Mouse (Mus musculus): Measurements from ENCODE around the gene Sptbn1. TPM values are rescaled to one million over a fixed set of nuclear protein-coding genes. Genes with fewer than 3 reads are reported as not detected.
A peak's percentile ranks its signal among the peaks of the same experiment; 100 is the strongest.
"Not testable (repeated sequence)": the region's sequence is repeated elsewhere in the genome, so short reads cannot be mapped to it uniquely, and the experiment has no call there.

Gene Sptbn1
- polyA plus RNA-seq, 1 experiment = 43.1 TPM

DNA sequence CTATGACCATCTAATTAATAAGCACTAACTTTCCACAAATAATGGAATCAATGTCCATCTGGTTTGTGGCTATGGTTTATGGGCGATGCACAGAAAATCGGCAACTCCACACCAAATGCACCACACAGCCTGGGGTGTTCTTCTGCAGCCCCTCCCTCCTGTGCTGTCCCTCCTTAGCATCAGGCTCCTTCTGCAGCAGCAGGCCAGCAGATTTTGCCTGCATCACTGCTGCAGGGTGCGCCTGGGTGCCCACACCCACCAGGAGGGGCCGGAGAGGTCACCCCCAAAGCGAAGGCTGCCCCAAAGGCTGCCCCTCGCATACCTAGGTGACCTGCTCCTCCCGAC is 1.3 kb downstream of the Sptbn1 start:
- TF ChIP-seq CTCF (IDR thresholded peaks at IDR 0.05; ENCODE audit: extremely low read depth, insufficient read length, insufficient replicate concordance, low read depth, low read length) = no peak
- TF ChIP-seq POLR2A (IDR thresholded peaks at IDR 0.05; ENCODE audit: low read depth, low read length) = no peak
- peak overlapping the region; percentile 77 for H3K4me3 ChIP-seq (ENCODE audit: low read depth, low read length)
- H3K27me3 ChIP-seq (ENCODE audit: control insufficient read depth, insufficient read depth, low read length) = peaks cover 23% of the 10 kb centered on the region
- WGBS = 20% methylated on average over 7 of the region's 7 CpGs
- H3K27ac ChIP-seq (ENCODE audit: insufficient read depth, low read depth, low read length) = no peak overlapping the region
- H3K4me1 ChIP-seq (ENCODE audit: control insufficient read depth, insufficient read depth, insufficient read length, low read length) = peaks cover 5% of the 10 kb centered on the region; the same call in 1 of the 2 replicates
- H3K36me3 ChIP-seq (ENCODE audit: control insufficient read depth, insufficient read depth, low read length) = no peaks in the 10 kb centered on the region

DNA sequence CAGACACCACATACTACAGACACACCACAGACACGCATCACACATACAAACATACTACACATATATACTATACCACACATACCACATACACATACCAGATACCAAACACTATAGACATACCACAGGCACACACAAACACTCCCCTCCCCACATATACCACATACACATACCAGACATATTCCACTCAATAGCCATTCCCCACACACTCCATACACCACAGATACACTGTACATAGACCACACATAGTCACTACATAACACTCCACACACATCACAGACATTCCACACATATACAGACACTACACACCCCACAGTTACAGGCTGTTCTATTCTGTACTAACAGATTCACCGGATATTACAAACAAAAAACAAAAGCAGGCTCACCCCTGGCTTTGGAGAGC is 2.3 kb downstream of the Sptbn1 start:
- Histone ChIP-seq H3K4me3 (ENCODE audit: low read depth, low read length) (no peak overlapping the region), H3K27me3 (ENCODE audit: control insufficient read depth, insufficient read depth, low read length) (peaks cover 23% of the 10 kb centered on the region), H3K4me1 (ENCODE audit: control insufficient read depth, insufficient read depth, insufficient read length, low read length) (peaks cover 5% of the 10 kb centered on the region; the same call in 1 of the 2 replicates), H3K36me3 (ENCODE audit: control insufficient read depth, insufficient read depth, low read length) (no peaks in the 10 kb centered on the region), H3K27ac (ENCODE audit: insufficient read depth, low read depth, low read length) (no peak overlapping the region)
- TF ChIP-seq CTCF (IDR thresholded peaks at IDR 0.05; ENCODE audit: extremely low read depth, insufficient read length, insufficient replicate concordance, low read depth, low read length) (no peak), POLR2A (IDR thresholded peaks at IDR 0.05; ENCODE audit: low read depth, low read length) (no peak)
- 78% methylated on average over 2 of the region's 2 CpGs for WGBS

- Histone ChIP-seq H3K36me3 (ENCODE audit: control insufficient read depth, insufficient read depth, low read length) (0 out of 2 replicates have a peak, but pooled peaks cover 1% of the 10 kb centered on the region), H3K4me3 (ENCODE audit: low read depth, low read length) (no peak overlapping the region), H3K27ac (ENCODE audit: insufficient read depth, low read depth, low read length) (no peak overlapping the region), H3K27me3 (ENCODE audit: control insufficient read depth, insufficient read depth, low read length) (peaks cover 19% of the 10 kb centered on the region), H3K4me1 (ENCODE audit: control insufficient read depth, insufficient read depth, insufficient read length, low read length) (peaks cover 5% of the 10 kb centered on the region; the same call in 1 of the 2 replicates)
- 61% methylated on average over 2 of the region's 2 CpGs for WGBS
- TF ChIP-seq POLR2A (IDR thresholded peaks at IDR 0.05; ENCODE audit: low read depth, low read length) = no peak
- no peak for TF ChIP-seq CTCF (IDR thresholded peaks at IDR 0.05; ENCODE audit: extremely low read depth, insufficient read length, insufficient replicate concordance, low read depth, low read length)
These were observed 4.3 kb downstream of the Sptbn1 start for GRCm38 (mm10) chr11:30263627-30264026.

GRCm38 (mm10) chr11:30258739-30259350 is 9.1 kb downstream of the Sptbn1 start:
- Histone ChIP-seq H3K27ac (ENCODE audit: insufficient read depth, low read depth, low read length) (no peak overlapping the region), H3K4me3 (ENCODE audit: low read depth, low read length) (no peak overlapping the region), H3K4me1 (ENCODE audit: control insufficient read depth, insufficient read depth, insufficient read length, low read length) (no peaks in the 10 kb centered on the region), H3K36me3 (ENCODE audit: control insufficient read depth, insufficient read depth, low read length) (0 out of 2 replicates have a peak, but pooled peaks cover 1% of the 10 kb centered on the region), H3K27me3 (ENCODE audit: control insufficient read depth, insufficient read depth, low read length) (no peaks in the 10 kb centered on the region)
- WGBS = 73% methylated on average over 6 of the region's 6 CpGs
- no peak for TF ChIP-seq POLR2A (IDR thresholded peaks at IDR 0.05; ENCODE audit: low read depth, low read length)
- TF ChIP-seq CTCF (IDR thresholded peaks at IDR 0.05; ENCODE audit: extremely low read depth, insufficient read length, insufficient replicate concordance, low read depth, low read length) = no peak

GRCm38 (mm10) chr11:30257812-30258211 is 10.2 kb downstream of the Sptbn1 start:
- Histone ChIP-seq H3K27me3 (ENCODE audit: control insufficient read depth, insufficient read depth, low read length) (no peaks in the 10 kb centered on the region), H3K36me3 (ENCODE audit: control insufficient read depth, insufficient read depth, low read length) (0 out of 2 replicates have a peak, but pooled peaks cover 1% of the 10 kb centered on the region), H3K4me3 (ENCODE audit: low read depth, low read length) (no peak overlapping the region), H3K4me1 (ENCODE audit: control insufficient read depth, insufficient read depth, insufficient read length, low read length) (no peaks in the 10 kb centered on the region), H3K27ac (ENCODE audit: insufficient read depth, low read depth, low read length) (no peak overlapping the region)
- TF ChIP-seq POLR2A (IDR thresholded peaks at IDR 0.05; ENCODE audit: low read depth, low read length) (no peak), CTCF (IDR thresholded peaks at IDR 0.05; ENCODE audit: extremely low read depth, insufficient read length, insufficient replicate concordance, low read depth, low read length) (no peak)
- WGBS = 37% methylated on average over 1 of the region's 1 CpGs

GRCm38 (mm10) chr11:30257085-30257484 is 10.9 kb downstream of the Sptbn1 start:
- Histone ChIP-seq H3K27ac (ENCODE audit: insufficient read depth, low read depth, low read length) (no peak overlapping the region), H3K36me3 (ENCODE audit: control insufficient read depth, insufficient read depth, low read length) (0 out of 2 replicates have a peak, but pooled peaks cover 1% of the 10 kb centered on the region), H3K27me3 (ENCODE audit: control insufficient read depth, insufficient read depth, low read length) (no peaks in the 10 kb centered on the region), H3K4me1 (ENCODE audit: control insufficient read depth, insufficient read depth, insufficient read length, low read length) (no peaks in the 10 kb centered on the region), H3K4me3 (ENCODE audit: low read depth, low read length) (no peak overlapping the region)
- TF ChIP-seq CTCF (IDR thresholded peaks at IDR 0.05; ENCODE audit: extremely low read depth, insufficient read length, insufficient replicate concordance, low read depth, low read length) (no peak), POLR2A (IDR thresholded peaks at IDR 0.05; ENCODE audit: low read depth, low read length) (no peak)

- no peak overlapping the region for H3K4me3 ChIP-seq (ENCODE audit: low read depth, low read length)
- 0 out of 2 replicates have a peak, but pooled peaks cover 1% of the 10 kb centered on the region for H3K36me3 ChIP-seq (ENCODE audit: control insufficient read depth, insufficient read depth, low read length)
- WGBS = 75% methylated on average over 5 of the region's 5 CpGs
- H3K27ac ChIP-seq (ENCODE audit: insufficient read depth, low read depth, low read length) = no peak overlapping the region
- no peaks in the 10 kb centered on the region for H3K4me1 ChIP-seq (ENCODE audit: control insufficient read depth, insufficient read depth, insufficient read length, low read length)
- TF ChIP-seq CTCF (IDR thresholded peaks at IDR 0.05; ENCODE audit: extremely low read depth, insufficient read length, insufficient replicate concordance, low read depth, low read length) (no peak), POLR2A (IDR thresholded peaks at IDR 0.05; ENCODE audit: low read depth, low read length) (no peak)
- H3K27me3 ChIP-seq (ENCODE audit: control insufficient read depth, insufficient read depth, low read length) = no peaks in the 10 kb centered on the region
These were observed 11.5 kb downstream of the Sptbn1 start for GRCm38 (mm10) chr11:30256491-30256890.

DNA sequence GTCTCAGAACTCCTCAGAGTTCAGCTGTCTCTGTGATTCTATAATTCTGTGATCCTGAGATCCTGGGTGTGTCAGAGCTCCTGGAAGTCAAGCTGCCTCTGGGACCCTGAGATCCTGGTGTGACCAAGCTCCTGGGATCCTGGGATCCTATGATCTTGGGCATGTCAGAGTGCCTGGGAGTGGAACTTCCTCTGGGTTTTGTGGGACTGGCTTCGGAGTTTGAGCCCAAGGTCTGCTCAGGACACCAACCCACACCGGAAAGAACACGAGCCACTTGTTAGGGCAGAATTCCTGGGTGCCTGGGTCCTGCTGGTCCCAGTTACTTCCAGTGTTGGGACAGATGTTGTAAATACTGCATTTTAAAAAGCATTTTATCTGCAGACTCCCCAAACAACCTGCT is 12.8 kb downstream of the Sptbn1 start:
- not testable (repeated sequence) for H3K36me3 ChIP-seq (ENCODE audit: control insufficient read depth, insufficient read depth, low read length); H3K27ac ChIP-seq (ENCODE audit: insufficient read depth, low read depth, low read length); H3K27me3 ChIP-seq (ENCODE audit: control insufficient read depth, insufficient read depth, low read length); H3K4me1 ChIP-seq (ENCODE audit: control insufficient read depth, insufficient read depth, insufficient read length, low read length); H3K4me3 ChIP-seq (ENCODE audit: low read depth, low read length)
- 87% methylated on average over 3 of the region's 3 CpGs for WGBS

Data from small intestine, adult 2 months (tissue).